Mouse (Mus musculus): ENCODE measurements around the gene Ptdss2. TPM values are rescaled to one million over a fixed set of nuclear protein-coding genes. Genes with fewer than 3 reads are reported as not detected.
A peak's percentile ranks its signal among the peaks of the same experiment; 100 is the strongest.

The Ptdss2 gene
- polyA plus RNA-seq, 1 experiment from 2014 or later: 67.3 TPM

DNA sequence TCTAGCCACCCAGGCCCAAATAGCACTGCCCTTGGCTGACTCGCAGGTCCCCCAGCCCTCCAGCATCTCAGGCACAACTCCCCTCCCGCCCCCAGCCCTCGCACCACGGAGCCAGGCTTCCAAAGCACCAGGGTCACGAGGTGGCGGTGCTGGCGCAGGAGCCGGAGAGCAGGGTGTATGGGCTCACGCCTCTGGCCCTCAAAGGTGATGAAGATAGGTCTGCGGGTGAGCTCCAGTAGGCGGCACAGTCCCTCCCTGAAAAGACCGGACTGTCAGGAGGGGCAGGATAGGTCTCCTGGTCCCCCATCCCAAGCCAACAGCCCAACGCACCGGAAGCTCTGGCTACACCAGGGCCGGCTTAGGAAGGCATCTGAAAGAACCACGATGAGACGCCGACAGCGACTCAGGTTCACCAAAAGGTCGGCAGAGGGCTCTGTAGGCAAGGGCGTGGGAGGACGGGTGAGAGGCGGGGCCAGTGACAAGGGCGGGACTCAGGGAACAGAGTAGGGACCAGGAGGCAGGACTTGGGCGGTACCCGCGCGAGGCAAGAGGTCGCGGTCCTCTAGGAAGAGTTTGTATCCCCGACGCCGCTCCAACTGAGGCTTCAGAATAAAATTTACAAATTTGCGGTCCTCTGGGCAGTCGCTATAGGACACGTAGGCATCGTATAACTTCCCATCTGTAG lies 30.0 kb upstream of the Ptdss2 start:
- Histone ChIP-seq H3K4me2 (replicated peaks; ENCODE audit: low read depth, low read length) (peak overlapping the region; percentile 31), H3K36me3 (ENCODE audit: control insufficient read depth, insufficient read depth, low read length) (no peaks in the 10 kb centered on the region), H3K9me3 (ENCODE audit: control insufficient read depth, low read depth, low read length) (no peaks in the 10 kb centered on the region), H3K9ac (replicated peaks; ENCODE audit: low read depth, low read length) (no peak overlapping the region), H3K4me1 (ENCODE audit: control insufficient read depth, insufficient read depth, low read length) (peaks cover 3% of the 10 kb centered on the region; the same call in 1 of the 2 replicates), H3K27ac (ENCODE audit: low read length) (no peak overlapping the region), H3K4me3 (ENCODE audit: low read depth, low read length) (no peak overlapping the region), H3K27me3 (ENCODE audit: control insufficient read depth, insufficient read depth, low read length) (no peaks in the 10 kb centered on the region)
- 6% methylated on average over 37 of the region's 37 CpGs for WGBS
- ATAC-seq (ENCODE audit: insufficient number of reproducible peaks, insufficient read depth, low FRiP score, low read depth): peak; percentile 88

- ATAC-seq (ENCODE audit: insufficient number of reproducible peaks, insufficient read depth, low FRiP score, low read depth): no peak
- no peak overlapping the region for H3K27ac ChIP-seq (ENCODE audit: low read length)
- no peak overlapping the region for H3K4me3 ChIP-seq (ENCODE audit: low read depth, low read length)
- H3K9ac ChIP-seq (replicated peaks; ENCODE audit: low read depth, low read length): no peak overlapping the region
- no peaks in the 10 kb centered on the region for H3K9me3 ChIP-seq (ENCODE audit: control insufficient read depth, low read depth, low read length)
- H3K4me2 ChIP-seq (replicated peaks; ENCODE audit: low read depth, low read length): no peak overlapping the region
- peaks cover 3% of the 10 kb centered on the region; the same call in 1 of the 2 replicates for H3K4me1 ChIP-seq (ENCODE audit: control insufficient read depth, insufficient read depth, low read length)
- no peaks in the 10 kb centered on the region for H3K36me3 ChIP-seq (ENCODE audit: control insufficient read depth, insufficient read depth, low read length)
- WGBS: 71% methylated on average over 6 of the region's 6 CpGs
- no peaks in the 10 kb centered on the region for H3K27me3 ChIP-seq (ENCODE audit: control insufficient read depth, insufficient read depth, low read length)
Observed at GRCm38 (mm10) chr7:141093950-141094349, 28.2 kb upstream of the Ptdss2 start.

GRCm38 (mm10) chr7:141094487-141095205 lies 27.5 kb upstream of the Ptdss2 start:
- Histone ChIP-seq H3K27ac (ENCODE audit: low read length) (no peak overlapping the region), H3K9me3 (ENCODE audit: control insufficient read depth, low read depth, low read length) (no peaks in the 10 kb centered on the region), H3K4me3 (ENCODE audit: low read depth, low read length) (no peak overlapping the region), H3K4me1 (ENCODE audit: control insufficient read depth, insufficient read depth, low read length) (peaks cover 3% of the 10 kb centered on the region; the same call in 1 of the 2 replicates), H3K9ac (replicated peaks; ENCODE audit: low read depth, low read length) (no peak overlapping the region), H3K4me2 (replicated peaks; ENCODE audit: low read depth, low read length) (no peak overlapping the region), H3K27me3 (ENCODE audit: control insufficient read depth, insufficient read depth, low read length) (no peaks in the 10 kb centered on the region), H3K36me3 (ENCODE audit: control insufficient read depth, insufficient read depth, low read length) (no peaks in the 10 kb centered on the region)
- WGBS: 58% methylated on average over 15 of the region's 15 CpGs
- no peak for ATAC-seq (ENCODE audit: insufficient number of reproducible peaks, insufficient read depth, low FRiP score, low read depth)

GRCm38 (mm10) chr7:141096021-141096420 lies 26.2 kb upstream of the Ptdss2 start:
- H3K4me2 ChIP-seq (replicated peaks; ENCODE audit: low read depth, low read length): no peak overlapping the region
- H3K4me1 ChIP-seq (ENCODE audit: control insufficient read depth, insufficient read depth, low read length): peaks cover 3% of the 10 kb centered on the region; the same call in 1 of the 2 replicates

DNA sequence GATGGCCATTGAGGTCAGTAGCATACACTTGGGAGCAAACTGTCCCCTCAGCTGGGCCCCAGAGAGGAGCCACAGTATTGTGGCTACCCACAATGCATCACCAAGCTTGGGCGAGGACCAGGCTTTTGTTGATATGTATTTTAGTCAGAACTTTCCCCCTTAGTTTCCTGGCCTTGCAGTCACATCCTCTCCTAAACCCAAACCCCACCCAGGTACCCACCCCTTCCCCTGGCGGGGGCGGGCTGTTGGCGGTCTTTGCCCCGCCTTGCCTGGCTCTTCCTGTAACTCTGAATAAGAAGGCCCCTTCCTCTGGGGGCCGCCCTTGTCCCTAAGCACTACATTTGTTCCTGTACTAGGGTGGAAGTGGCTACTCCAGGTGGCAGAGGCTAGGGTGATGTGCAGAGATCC lies 25.5 kb upstream of the Ptdss2 start:
- Histone ChIP-seq H3K4me2 (replicated peaks; ENCODE audit: low read depth, low read length) (no peak overlapping the region), H3K4me1 (ENCODE audit: control insufficient read depth, insufficient read depth, low read length) (peaks cover 3% of the 10 kb centered on the region; the same call in 1 of the 2 replicates), H3K27ac (ENCODE audit: low read length) (no peak overlapping the region), H3K36me3 (ENCODE audit: control insufficient read depth, insufficient read depth, low read length) (no peaks in the 10 kb centered on the region), H3K9ac (replicated peaks; ENCODE audit: low read depth, low read length) (no peak overlapping the region), H3K4me3 (ENCODE audit: low read depth, low read length) (no peak overlapping the region), H3K9me3 (ENCODE audit: control insufficient read depth, low read depth, low read length) (no peaks in the 10 kb centered on the region), H3K27me3 (ENCODE audit: control insufficient read depth, insufficient read depth, low read length) (peaks cover 6% of the 10 kb centered on the region)
- no peak; the same call in 1 of the 2 replicates for ATAC-seq (ENCODE audit: insufficient number of reproducible peaks, insufficient read depth, low FRiP score, low read depth)
- WGBS: 34% methylated on average over 6 of the region's 6 CpGs

More at GRCm38 (mm10) chr7:141096021-141096420, 26.2 kb upstream of the Ptdss2 start:
- 84% methylated on average over 6 of the region's 6 CpGs for WGBS
- Histone ChIP-seq H3K36me3 (ENCODE audit: control insufficient read depth, insufficient read depth, low read length) (no peaks in the 10 kb centered on the region), H3K9me3 (ENCODE audit: control insufficient read depth, low read depth, low read length) (no peaks in the 10 kb centered on the region), H3K4me3 (ENCODE audit: low read depth, low read length) (no peak overlapping the region), H3K9ac (replicated peaks; ENCODE audit: low read depth, low read length) (no peak overlapping the region), H3K27me3 (ENCODE audit: control insufficient read depth, insufficient read depth, low read length) (peaks cover 6% of the 10 kb centered on the region), H3K27ac (ENCODE audit: low read length) (no peak overlapping the region)
- no peak for ATAC-seq (ENCODE audit: insufficient number of reproducible peaks, insufficient read depth, low FRiP score, low read depth)

DNA sequence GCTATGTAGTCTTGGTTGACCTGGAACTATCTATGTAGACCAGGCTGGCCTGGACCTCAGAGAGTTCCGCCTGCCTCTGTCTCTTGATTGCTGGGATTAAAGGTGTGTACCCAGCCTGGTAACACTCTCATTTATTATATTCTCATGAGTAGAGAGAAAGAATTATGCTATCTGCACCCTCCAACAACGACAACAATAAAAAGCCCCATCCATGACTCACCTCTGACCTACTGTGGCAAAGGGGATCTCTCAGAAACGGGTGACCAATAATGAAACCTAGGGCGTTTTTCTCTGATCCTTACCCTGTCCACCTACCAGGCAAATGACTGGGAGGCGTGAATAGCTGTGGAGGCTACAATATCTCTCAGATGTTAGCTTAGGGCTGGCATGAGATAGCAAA lies 25.0 kb upstream of the Ptdss2 start:
- Histone ChIP-seq H3K9ac (replicated peaks; ENCODE audit: low read depth, low read length) (no peak overlapping the region), H3K4me2 (replicated peaks; ENCODE audit: low read depth, low read length) (no peak overlapping the region), H3K9me3 (ENCODE audit: control insufficient read depth, low read depth, low read length) (no peaks in the 10 kb centered on the region), H3K27ac (ENCODE audit: low read length) (no peak overlapping the region), H3K4me1 (ENCODE audit: control insufficient read depth, insufficient read depth, low read length) (peaks cover 3% of the 10 kb centered on the region; the same call in 1 of the 2 replicates), H3K36me3 (ENCODE audit: control insufficient read depth, insufficient read depth, low read length) (no peaks in the 10 kb centered on the region), H3K27me3 (ENCODE audit: control insufficient read depth, insufficient read depth, low read length) (peaks cover 6% of the 10 kb centered on the region), H3K4me3 (ENCODE audit: low read depth, low read length) (no peak overlapping the region)
- ATAC-seq (ENCODE audit: insufficient number of reproducible peaks, insufficient read depth, low FRiP score, low read depth): no peak
- WGBS: 79% methylated on average over 5 of the region's 5 CpGs

GRCm38 (mm10) chr7:141099911-141100691 lies 22.1 kb upstream of the Ptdss2 start, which contains the start of gene Sigirr:
TSS of gene Sigirr (minus strand) at chr7:141100572.
- peak within 1 kb of the TSS; percentile 72 for H3K27ac ChIP-seq (ENCODE audit: low read length)
- peaks cover 6% of the 10 kb centered on the region for H3K27me3 ChIP-seq (ENCODE audit: control insufficient read depth, insufficient read depth, low read length)
- H3K9me3 ChIP-seq (ENCODE audit: control insufficient read depth, low read depth, low read length): no peaks in the 10 kb centered on the region
- H3K4me3 ChIP-seq (ENCODE audit: low read depth, low read length): peak within 1 kb of the TSS; percentile 40
- 1% methylated on average over 56 of the region's 56 CpGs for WGBS
- H3K36me3 ChIP-seq (ENCODE audit: control insufficient read depth, insufficient read depth, low read length): no peaks in the 10 kb centered on the region
- H3K4me2 ChIP-seq (replicated peaks; ENCODE audit: low read depth, low read length): peak within 1 kb of the TSS; percentile 65
- H3K9ac ChIP-seq (replicated peaks; ENCODE audit: low read depth, low read length): peak within 1 kb of the TSS; percentile 46
- H3K4me1 ChIP-seq (ENCODE audit: control insufficient read depth, insufficient read depth, low read length): no peaks in the 10 kb centered on the region
- peak; percentile 71 for ATAC-seq (ENCODE audit: insufficient number of reproducible peaks, insufficient read depth, low FRiP score, low read depth)

DNA sequence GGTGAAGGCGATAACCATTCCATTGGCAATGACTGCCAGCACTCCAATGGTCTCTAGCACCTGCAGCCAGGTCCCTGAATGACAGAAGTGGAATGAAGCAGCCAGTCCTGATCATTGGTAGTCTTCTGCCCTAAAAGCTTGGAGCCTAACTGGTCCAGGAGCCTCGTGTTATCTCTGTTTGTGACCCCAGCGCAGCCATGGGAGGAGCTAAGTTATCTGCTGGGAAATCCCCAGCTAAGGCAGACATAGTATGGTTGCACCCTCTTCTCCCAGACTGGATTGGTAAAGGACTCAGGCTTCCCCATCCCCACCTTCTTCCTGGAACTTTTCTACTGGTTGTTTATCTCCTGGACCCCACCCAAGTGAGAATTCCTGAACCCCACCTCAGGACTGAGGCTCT lies 19.0 kb upstream of the Ptdss2 start:
- Histone ChIP-seq H3K4me3 (ENCODE audit: low read depth, low read length) (no peak overlapping the region), H3K27me3 (ENCODE audit: control insufficient read depth, insufficient read depth, low read length) (peaks cover 6% of the 10 kb centered on the region), H3K27ac (ENCODE audit: low read length) (no peak overlapping the region), H3K9ac (replicated peaks; ENCODE audit: low read depth, low read length) (no peak overlapping the region), H3K4me1 (ENCODE audit: control insufficient read depth, insufficient read depth, low read length) (no peaks in the 10 kb centered on the region), H3K4me2 (replicated peaks; ENCODE audit: low read depth, low read length) (no peak overlapping the region), H3K9me3 (ENCODE audit: control insufficient read depth, low read depth, low read length) (no peaks in the 10 kb centered on the region), H3K36me3 (ENCODE audit: control insufficient read depth, insufficient read depth, low read length) (no peaks in the 10 kb centered on the region)
- 56% methylated on average over 3 of the region's 3 CpGs for WGBS
- no peak for ATAC-seq (ENCODE audit: insufficient number of reproducible peaks, insufficient read depth, low FRiP score, low read depth)

All from stomach, embryonic 14.5 days (tissue).